Mouse (Mus musculus) MEL (cell line): ENCODE data around the gene Psmd9. TPM values are rescaled to one million over a fixed set of nuclear protein-coding genes. Genes with fewer than 3 reads are reported as not detected.

Source experiments
- DNase-seq: peaks from one replicate; pipeline ENCODE4 v3.0.0; 2011; ENCODE audit warnings: low read depth, low spot score
- H3K27ac ChIP-seq: 2 replicates; pipeline ENCODE4 v1.5.1; 2012; ENCODE audit warnings: low read depth, mild to moderate bottlenecking, control low read depth, low read length, moderate library complexity; ENCODE audit not compliant: control insufficient read depth
- H3K27me3 ChIP-seq, 2 experiments: fragments of 150-350 bp in 1 of 2; sonication (generic) in 1 of 2; 2 replicates each; pipeline ENCODE4 v1.6.1; 2012; ENCODE audit warnings: low read length in 2 of 2, mild to moderate bottlenecking in 2 of 2, improper control_type of control experiment in 1 of 2, moderate library complexity in 1 of 2; ENCODE audit not compliant: insufficient read depth in 2 of 2, control insufficient read depth in 1 of 2
- H3K36me3 ChIP-seq, 2 experiments: 2 replicates each; pipeline ENCODE4 v1.6.1; 2012 to 2014; ENCODE audit warnings: low read length in 2 of 2, improper control_type of control experiment in 1 of 2, inconsistent platforms in 1 of 2, mild to moderate bottlenecking in 1 of 2; ENCODE audit not compliant: insufficient read depth in 2 of 2, control insufficient read depth in 1 of 2
- H3K4me1 ChIP-seq, 2 experiments: fragments of 150-350 bp in 1 of 2; sonication (generic) in 1 of 2; 2 replicates each; pipeline ENCODE4 v1.6.1; 2012; ENCODE audit warnings: low read length in 2 of 2, improper control_type of control experiment in 1 of 2, mild to moderate bottlenecking in 1 of 2; ENCODE audit not compliant: insufficient read depth in 2 of 2, control insufficient read depth in 1 of 2
- H3K4me3 ChIP-seq, 2 experiments: fragments of 150-350 bp in 1 of 2; sonication (generic) in 1 of 2; 2 replicates each; pipeline ENCODE4 v1.5.1; 2012; ENCODE audit warnings: low read depth in 2 of 2, low read length in 2 of 2, mild to moderate bottlenecking in 2 of 2, moderate library complexity in 2 of 2, control low read depth in 1 of 2, improper control_type of control experiment in 1 of 2; ENCODE audit not compliant: control insufficient read depth in 1 of 2, insufficient read depth in 1 of 2
- H3K79me2 ChIP-seq: 2 replicates; pipeline ENCODE4 v1.6.1; 2012; ENCODE audit warnings: mild to moderate bottlenecking, low read length, moderate library complexity; ENCODE audit not compliant: control insufficient read depth, poor library complexity, insufficient read depth
- H3K9ac ChIP-seq: 2 replicates; pipeline ENCODE4 v1.6.1; 2012; ENCODE audit warnings: low read depth, mild to moderate bottlenecking, control low read depth, low read length, moderate library complexity; ENCODE audit not compliant: control insufficient read depth, poor library complexity, severe bottlenecking
- H3K9me3 ChIP-seq: fragments of 150-350 bp; sonication (generic); replicated peaks from 2 replicates; pipeline ENCODE4 v1.6.1; 2012; ENCODE audit warnings: mild to moderate bottlenecking, low read length, improper control_type of control experiment, moderate library complexity; ENCODE audit not compliant: insufficient read depth
- CTCF ChIP-seq, 3 experiments: IDR thresholded peaks in 2 of 3; conservative IDR thresholded peaks in 1 of 3; 2 replicates each; pipeline ENCODE4 v1.5.1; 2011 to 2012; ENCODE audit warnings: low read length in 3 of 3, low read depth in 2 of 3, mild to moderate bottlenecking in 2 of 3, improper control_type of control experiment in 1 of 3, inconsistent platforms in 1 of 3, mixed read lengths in 1 of 3, moderate library complexity in 1 of 3; ENCODE audit not compliant: control insufficient read depth in 1 of 3, insufficient read depth in 1 of 3, poor library complexity in 1 of 3, severe bottlenecking in 1 of 3
- MAZ ChIP-seq: IDR thresholded peaks from 2 replicates; pipeline ENCODE4 v1.6.1; 2012; ENCODE audit warnings: low read depth, mild to moderate bottlenecking, inconsistent platforms, low read length, improper control_type of control experiment
- MEF2A ChIP-seq: IDR thresholded peaks from 2 replicates; pipeline ENCODE4 v1.6.1; 2014; ENCODE audit warnings: low read depth, mild to moderate bottlenecking, inconsistent platforms, low read length, improper control_type of control experiment; ENCODE audit not compliant: poor library complexity, insufficient replicate concordance, severe bottlenecking; ENCODE audit errors: extremely low read depth
- MXI1 ChIP-seq: IDR thresholded peaks from 2 replicates; pipeline ENCODE4 v1.6.1; 2011; ENCODE audit warnings: mild to moderate bottlenecking, low read depth, low read length, improper control_type of control experiment
- MYB ChIP-seq: IDR thresholded peaks from 2 replicates; pipeline ENCODE4 v1.6.1; 2011; ENCODE audit warnings: mild to moderate bottlenecking, low read depth, low read length, improper control_type of control experiment
- POLR2A ChIP-seq, 2 experiments: IDR thresholded peaks; 2 replicates each; pipeline ENCODE4 v1.6.1; 2011 to 2012; ENCODE audit warnings: low read length in 2 of 2, mild to moderate bottlenecking in 2 of 2, control low read depth in 1 of 2, improper control_type of control experiment in 1 of 2, low read depth in 1 of 2, moderate library complexity in 1 of 2; ENCODE audit not compliant: control insufficient read depth in 1 of 2, insufficient read depth in 1 of 2, poor library complexity in 1 of 2
- RAD21 ChIP-seq: IDR thresholded peaks from 2 replicates; pipeline ENCODE4 v1.6.1; 2011; ENCODE audit warnings: mild to moderate bottlenecking, low read depth, low read length, improper control_type of control experiment
- RCOR1 ChIP-seq: IDR thresholded peaks from 2 replicates; pipeline ENCODE4 v1.6.1; 2012; ENCODE audit warnings: low read depth, mild to moderate bottlenecking, inconsistent platforms, low read length, improper control_type of control experiment
- SIN3A ChIP-seq: IDR thresholded peaks from 2 replicates; pipeline ENCODE4 v1.6.1; 2012; ENCODE audit warnings: low read length, improper control_type of control experiment, inconsistent platforms
- SMC3 ChIP-seq: IDR thresholded peaks from 2 replicates; pipeline ENCODE4 v1.6.1; 2011; ENCODE audit warnings: low read depth, low read length, improper control_type of control experiment
- TAL1 ChIP-seq: IDR thresholded peaks from 2 replicates; pipeline ENCODE4 v1.6.1; 2012; ENCODE audit warnings: mild to moderate bottlenecking, inconsistent platforms, low read length, moderate library complexity, mixed read lengths
- TBP ChIP-seq: IDR thresholded peaks from 2 replicates; pipeline ENCODE4 v1.8.0; 2011; ENCODE audit warnings: low read depth, low read length, improper control_type of control experiment
- UBTF ChIP-seq: IDR thresholded peaks from 2 replicates; pipeline ENCODE4 v1.6.1; 2012; ENCODE audit warnings: low read depth, mild to moderate bottlenecking, inconsistent platforms, low read length, improper control_type of control experiment, moderate library complexity, borderline replicate concordance; ENCODE audit not compliant: insufficient read depth
- ZC3H11A ChIP-seq: IDR thresholded peaks from 2 replicates; pipeline ENCODE4 v1.6.1; 2012; ENCODE audit warnings: low read depth, mild to moderate bottlenecking, inconsistent platforms, low read length, improper control_type of control experiment
- polyA plus RNA-seq, 2 experiments: library from polyadenylated mRNA; stranded (reverse) in 1 of 2; unstranded in 1 of 2; fragments of >175 nt in 1 of 2; fragments of >200 nt in 1 of 2; gene quantifications; 2 replicates each; pipeline versions ENCODE4 v1.2.1 to v1.2.4; 2012; ENCODE audit warnings: low replicate concordance in 2 of 2, low read depth in 1 of 2; ENCODE audit not compliant: insufficient read length in 2 of 2, insufficient read depth in 1 of 2, missing spikeins in 1 of 2
- total RNA-seq: library from RNA; depleted of rRNA; stranded (reverse); fragments of 300-350 nt; gene quantifications from 2 replicates; pipeline ENCODE4 v1.2.3, GENCODE M21; 2012

Gene Psmd9
- total and polyA plus RNA-seq, 3 experiments: 32.0 to 54.6 TPM; not detected in 1

GRCm38 (mm10) chr5:123149451-123150400 lies 19.5 kb upstream of the Psmd9 start:
- peaks cover 2 to 26% of the 10 kb centered on the region in 2 experiments; a peak in 3 of 4 replicates for H3K36me3 ChIP-seq
- H3K79me2 ChIP-seq: peaks cover 49% of the 10 kb centered on the region
- TF ChIP-seq ZC3H11A (peak; percentile 57), CTCF (IDR thresholded peaks at IDR 0.05 in 2 of 3, conservative IDR thresholded peaks at IDR 0.05 in 1 of 3; ENCODE audit: control insufficient read depth in 1 of 3, insufficient read depth in 1 of 3, low read depth in 2 of 3, low read length in 3 of 3, poor library complexity in 1 of 3, severe bottlenecking in 1 of 3) (peak; percentile 87 to 93 (median 92)), RAD21 (peak; percentile 67), TBP (0 out of 2 replicates have a peak, but pooled peaks have one; percentile 6), RCOR1 (no peak), SIN3A (peak; percentile 57; the same call in 1 of the 2 replicates), MXI1 (0 out of 2 replicates have a peak, but pooled peaks have one; percentile 31), TAL1 (peak; percentile 65), MYB (no peak), SMC3 (peak; percentile 85), MEF2A (no peak), MAZ (0 out of 2 replicates have a peak, but pooled peaks have one; percentile 55), POLR2A (IDR thresholded peaks at IDR 0.05; ENCODE audit: control insufficient read depth in 1 of 2, insufficient read depth in 1 of 2, low read depth in 1 of 2, low read length in 2 of 2, poor library complexity in 1 of 2) (no peak)
- peak overlapping the region; percentile 37; the same call in 1 of the 2 replicates for H3K9ac ChIP-seq
- peak overlapping the region in 1 of 2 experiments; percentile 29; a peak in 2 of 4 replicates for H3K4me3 ChIP-seq
- DNase-seq: peak; percentile 89
- no peaks in the 10 kb centered on the region for H3K9me3 ChIP-seq
- H3K27me3 ChIP-seq: no peaks in the 10 kb centered on the region
- no peak overlapping the region for H3K27ac ChIP-seq
- H3K4me1 ChIP-seq: peaks cover 0 to 21% of the 10 kb centered on the region in 2 experiments; a peak in 2 of 4 replicates

- peaks cover 0 to 21% of the 10 kb centered on the region in 2 experiments; a peak in 2 of 4 replicates for H3K4me1 ChIP-seq
Observed at GRCm38 (mm10) chr5:123150641-123151040, 18.6 kb upstream of the Psmd9 start.

More at GRCm38 (mm10) chr5:123150641-123151040, 18.6 kb upstream of the Psmd9 start:
- TF ChIP-seq UBTF: no peak
- Histone ChIP-seq H3K27ac (peak overlapping the region; percentile 32), H3K9me3 (no peaks in the 10 kb centered on the region), H3K4me3 (no peak overlapping the region), H3K27me3 (no peaks in the 10 kb centered on the region), H3K79me2 (peaks cover 41% of the 10 kb centered on the region), H3K9ac (peak overlapping the region; percentile 29; the same call in 1 of the 2 replicates), H3K36me3 (peaks cover 2 to 22% of the 10 kb centered on the region in 2 experiments; a peak in 3 of 4 replicates)
- no peak for DNase-seq
